Mouse (Mus musculus): ENCODE results near the gene Clip2.

Clip2 gene

DNA sequence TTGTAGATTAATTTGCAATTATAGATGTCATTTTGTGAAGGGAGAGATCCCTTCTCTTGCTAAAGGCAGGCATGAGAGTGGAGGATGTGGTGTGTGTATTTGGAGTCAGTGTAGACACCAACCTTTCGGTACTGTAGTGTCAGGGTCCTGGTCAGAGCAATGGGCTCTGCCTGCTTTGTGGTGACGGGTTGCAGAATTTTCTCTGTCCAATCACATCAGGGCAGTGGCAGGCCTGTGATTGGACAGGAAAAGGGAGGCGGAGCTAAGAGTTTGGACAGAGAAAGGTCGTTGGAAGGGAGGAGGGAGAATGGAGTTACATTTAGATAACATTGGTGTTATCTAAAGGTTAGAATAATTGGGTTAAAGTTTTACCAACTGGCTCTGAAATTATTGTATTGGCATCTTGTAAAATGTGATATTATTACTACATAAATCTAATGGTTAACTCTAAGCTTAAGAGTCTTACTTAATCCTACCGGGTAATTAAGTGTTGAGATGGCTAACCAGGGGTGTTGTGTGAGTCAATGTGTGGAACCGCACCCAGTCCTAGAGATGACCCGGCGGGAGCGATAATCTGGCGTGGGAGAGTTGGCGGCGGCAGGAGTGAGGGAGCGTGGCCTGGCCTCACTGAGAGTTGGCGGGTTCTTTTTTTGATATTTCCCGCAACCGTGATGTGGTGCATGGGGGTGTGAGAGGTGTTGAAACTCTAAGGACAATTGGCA is 8.4 kb upstream of the Clip2 start:
- DNase-seq: no peak

DNA sequence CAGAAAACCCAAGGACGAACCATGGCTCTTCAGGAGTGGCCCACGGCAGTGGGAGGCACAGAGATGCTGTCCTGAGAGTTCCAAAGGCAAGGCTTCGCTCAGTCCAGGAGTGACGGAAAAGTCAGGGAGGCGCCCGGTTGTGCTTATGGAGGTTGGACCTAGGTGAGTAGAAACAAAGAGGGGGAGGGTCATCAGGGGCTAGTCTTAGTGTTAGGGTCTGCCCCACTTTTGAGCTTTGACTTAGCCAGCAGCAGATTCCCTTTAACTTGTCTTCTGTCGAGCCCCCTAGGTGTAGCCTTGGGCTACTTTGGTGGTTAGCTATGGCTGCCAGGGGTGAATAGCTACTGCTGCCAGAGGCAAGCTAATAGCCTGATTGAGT is 7.8 kb upstream of the Clip2 start, which contains the start of gene Syna:
Gene Syna (minus strand): TSS at position 101 of the 379 bp plus-strand sequence.
- DNase-seq: no peak

DNA sequence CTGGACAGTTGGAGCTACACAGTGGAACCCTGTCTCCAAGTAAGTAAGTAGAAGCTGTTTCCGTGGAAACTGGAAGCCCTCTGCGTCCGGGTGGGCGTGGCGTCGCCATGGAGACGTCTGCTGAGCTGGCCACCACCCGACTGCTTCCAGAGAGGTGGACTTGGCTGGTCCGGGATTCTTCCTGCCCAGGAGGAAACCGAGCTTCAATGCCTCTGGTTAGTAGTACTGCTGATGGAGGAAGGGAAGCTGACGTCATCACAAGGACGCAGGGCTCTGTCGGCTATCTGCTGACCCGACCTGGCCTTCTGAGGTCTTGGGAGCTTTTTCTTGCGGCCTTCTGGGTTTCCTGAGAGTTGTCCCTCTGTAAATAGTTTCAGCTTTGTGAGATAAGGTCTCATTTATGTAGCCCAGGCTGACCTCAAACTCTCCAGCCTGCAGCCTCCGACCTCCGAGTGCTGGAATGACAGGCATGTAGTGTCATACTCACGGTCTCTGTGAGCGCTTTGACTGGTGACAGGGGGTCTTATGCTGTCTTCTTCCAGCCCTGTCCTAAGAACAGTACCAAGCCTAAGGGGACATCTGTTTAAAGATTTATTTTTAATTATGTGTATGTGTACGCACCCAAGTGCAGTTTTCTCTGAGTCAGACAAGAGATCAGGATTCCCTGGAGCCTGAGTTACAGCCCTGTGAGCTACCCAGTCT is 3.4 kb upstream of the Clip2 start:
- peak; percentile 74 for DNase-seq

DNA sequence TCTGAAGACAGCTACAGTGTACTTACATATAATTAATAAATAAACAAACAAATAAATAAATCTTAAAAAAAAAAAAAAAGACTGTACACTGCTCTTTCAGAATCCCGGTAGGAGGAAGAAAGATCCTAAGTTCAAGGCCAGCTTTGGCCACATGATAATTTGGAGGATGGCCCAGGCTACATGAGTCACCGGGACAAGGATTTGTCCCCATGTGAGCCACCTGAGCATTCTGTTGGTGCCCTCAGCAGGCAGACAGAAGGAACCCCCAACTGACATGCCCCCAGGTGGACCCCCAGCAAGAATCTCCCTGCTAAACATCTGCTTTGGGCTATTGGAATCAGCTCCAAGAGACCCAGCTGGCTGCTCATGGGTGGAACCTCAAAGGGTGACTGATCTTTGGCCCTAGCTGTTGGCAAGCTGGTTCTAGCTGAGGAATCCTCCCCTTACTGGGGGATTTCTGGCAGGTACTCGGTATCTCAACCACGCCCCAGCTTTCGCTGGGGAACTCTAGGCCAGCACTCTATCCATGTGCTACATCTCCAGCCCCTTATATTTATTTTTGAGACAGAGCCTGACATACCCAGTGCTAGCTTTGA is 1.8 kb upstream of the Clip2 start:
- DNase-seq: no peak

DNA sequence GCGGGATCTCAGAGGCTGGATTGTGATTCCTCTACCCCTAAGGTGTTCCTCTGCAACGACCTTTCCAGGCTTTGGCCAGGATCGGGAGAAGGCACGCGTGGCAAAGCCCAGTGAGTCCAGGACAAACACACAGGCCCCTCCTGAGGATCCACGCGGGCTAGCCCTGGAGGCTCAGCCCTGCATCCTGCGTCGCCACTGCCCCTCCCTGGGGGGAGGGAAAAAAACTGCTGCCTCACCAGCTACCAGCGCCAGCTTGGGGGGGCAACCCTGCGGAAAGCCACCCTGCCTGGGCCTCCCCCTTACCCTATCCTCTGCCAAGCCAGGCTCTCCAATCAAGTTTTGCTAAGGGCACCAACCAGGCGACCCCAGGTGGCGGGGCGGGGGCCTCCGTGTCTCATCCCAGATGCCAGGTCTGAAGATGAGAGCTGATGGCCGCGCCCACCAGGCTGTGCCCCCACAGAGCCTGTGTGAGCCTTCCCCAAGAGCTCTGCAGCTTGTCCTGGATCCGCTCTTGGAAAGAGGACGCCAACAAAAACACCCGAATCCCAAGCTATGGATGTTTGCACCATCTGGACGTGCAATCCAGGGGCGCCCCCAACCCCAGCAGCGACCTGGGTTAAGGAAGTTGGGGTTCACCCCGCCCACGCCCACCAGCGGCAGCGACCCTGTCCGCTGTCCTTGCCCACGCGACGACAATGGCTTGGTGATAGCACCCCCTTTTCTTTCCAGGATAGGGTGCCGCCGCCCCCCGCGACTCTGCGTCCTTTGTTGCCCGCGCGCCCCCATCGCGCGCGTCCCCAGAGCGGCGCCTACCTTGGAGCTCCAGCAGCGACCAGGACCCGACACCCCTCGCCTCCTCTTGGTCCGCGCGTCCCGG is 763 bp downstream of the Clip2 start:
- DNase-seq: no peak

DNA sequence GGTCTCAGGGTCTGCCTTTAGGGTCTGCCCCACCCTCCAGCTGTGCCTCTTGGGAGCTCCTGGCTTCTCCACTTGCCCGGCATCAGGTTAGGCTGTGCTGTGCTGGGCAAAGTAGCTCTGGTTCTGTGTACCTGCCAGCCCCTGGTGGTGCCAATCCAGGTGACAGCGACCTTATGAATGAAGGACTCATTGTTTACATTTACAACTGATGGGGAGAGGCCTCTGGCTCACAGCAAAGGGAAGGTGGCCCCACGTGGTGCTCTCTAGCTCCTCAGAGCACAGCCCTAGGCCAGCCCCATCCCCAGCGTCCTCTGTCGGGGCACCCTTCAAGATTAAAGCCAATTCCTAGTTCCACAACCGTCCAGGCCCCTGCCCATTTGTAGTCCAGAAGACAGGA is 1.4 kb downstream of the Clip2 start:
- no peak for DNase-seq

DNA sequence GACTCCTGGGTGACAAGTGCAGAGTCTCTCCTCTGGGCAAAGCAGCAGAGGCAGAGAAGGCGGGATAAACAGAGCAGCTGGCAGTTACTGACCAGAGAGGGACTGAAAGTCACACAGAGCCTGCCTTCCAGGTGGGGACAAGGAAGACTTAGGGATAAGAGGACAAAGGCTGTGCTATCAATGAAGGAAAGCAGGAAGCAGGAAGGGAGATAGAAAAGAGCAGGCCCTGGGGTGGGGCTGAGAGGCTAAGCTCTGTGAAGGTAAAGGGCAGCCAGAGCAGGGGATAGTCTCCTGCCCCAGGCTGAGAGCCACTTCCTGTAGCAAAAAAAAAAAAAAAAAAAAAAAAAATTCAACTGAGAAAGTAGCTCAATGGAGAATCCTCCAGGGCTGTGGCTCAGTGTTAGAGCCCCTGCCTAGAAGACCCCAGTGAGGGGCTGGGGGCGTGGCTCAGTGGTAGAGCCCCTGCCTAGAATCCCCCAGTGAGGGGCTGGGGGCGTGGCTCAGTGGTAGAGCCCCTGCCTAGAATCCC is 2.5 kb downstream of the Clip2 start:
- no peak for DNase-seq

DNA sequence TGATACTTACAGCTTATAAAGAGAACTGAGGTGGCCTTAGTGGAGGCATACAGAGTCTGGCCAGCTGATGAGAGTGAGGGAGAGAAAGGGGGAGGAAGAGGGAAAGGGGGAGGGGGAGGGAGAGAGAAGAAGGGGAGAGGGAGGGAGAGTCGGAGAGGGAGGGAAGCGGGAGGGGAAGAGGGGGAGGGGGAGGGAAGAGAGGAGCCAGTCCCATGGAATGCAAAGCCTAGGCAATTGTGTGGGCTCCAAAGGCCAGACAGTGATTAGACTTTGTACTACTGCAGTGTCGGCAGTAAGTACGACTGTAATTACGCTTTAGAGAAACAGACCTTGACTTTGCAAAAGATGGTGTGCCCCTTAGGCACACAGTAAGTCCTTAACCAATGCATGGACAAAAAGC is 3.9 kb downstream of the Clip2 start:
- peak; percentile 40 for DNase-seq

DNA sequence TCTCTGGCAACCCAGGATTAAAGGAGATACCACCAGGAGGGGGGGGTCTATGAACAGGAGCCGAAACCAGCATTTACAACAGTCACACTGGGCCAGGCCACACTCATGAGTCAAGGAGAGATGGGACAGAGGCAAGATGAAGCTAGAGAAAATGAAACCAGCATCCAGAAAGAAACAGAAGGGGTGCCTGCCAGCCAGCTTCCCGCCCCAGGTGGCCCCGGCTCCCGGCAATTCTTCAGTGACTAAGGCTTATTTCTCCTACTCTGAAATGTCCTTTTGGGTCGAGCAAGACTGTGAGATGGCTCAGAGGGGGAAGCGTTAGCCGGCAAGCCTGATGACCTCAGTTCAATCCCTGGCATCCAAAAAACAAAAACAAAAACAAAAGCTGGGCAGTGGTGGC is 5.4 kb downstream of the Clip2 start:
- DNase-seq: no peak

DNA sequence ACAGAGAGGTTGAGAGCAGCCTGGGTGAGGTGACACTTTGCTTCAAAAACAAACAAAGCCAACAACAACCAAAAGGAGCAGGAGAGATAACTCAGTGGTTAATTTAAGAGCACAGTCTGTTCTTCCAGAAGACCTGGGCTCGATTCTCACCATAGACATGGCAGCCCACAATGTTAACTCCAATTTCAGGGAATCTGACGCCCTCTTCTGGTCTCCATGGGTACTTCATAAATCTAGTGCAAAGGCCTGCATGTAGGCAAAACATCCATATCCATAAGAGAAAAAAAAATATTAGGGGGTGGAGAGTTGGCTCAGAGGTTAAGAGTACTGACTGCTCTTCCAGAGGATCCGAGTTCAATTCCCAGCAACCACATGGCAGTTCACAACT is 7.0 kb downstream of the Clip2 start:
- DNase-seq: no peak

DNA sequence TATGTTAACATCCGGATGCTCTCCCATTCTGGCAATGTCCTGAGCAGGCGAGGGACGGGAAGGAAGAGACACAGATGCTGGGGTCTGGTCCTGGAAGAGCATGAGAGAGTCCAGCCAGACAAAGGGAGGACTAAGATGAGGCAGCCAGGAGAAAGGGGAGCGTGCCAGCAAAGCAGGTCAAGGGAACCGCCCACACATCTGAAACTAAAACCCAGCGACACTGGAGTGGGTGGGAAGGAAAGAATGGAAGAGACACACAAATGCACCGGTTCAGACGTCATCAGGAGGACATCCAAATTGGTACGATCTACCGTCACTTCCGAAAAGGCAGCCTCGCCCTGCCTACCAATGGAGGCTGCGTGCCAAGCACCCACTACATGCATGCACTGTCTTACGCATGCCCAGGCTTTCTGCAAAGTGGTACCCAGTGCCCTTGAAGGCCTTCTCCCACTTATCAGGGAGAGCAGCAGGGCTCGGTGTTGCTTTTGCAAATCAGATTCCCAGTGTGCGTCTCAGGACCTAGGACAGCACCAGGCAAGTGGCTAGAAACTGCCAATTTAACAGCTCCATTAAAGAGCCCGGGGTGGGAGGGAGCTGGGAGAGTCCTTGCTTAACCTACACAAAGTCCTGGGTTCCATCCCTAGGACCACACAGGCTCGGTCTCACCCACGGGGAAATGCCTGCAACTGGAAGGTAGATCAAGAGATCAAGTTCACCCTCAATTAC is 7.6 kb downstream of the Clip2 start:
- DNase-seq: no peak

DNA sequence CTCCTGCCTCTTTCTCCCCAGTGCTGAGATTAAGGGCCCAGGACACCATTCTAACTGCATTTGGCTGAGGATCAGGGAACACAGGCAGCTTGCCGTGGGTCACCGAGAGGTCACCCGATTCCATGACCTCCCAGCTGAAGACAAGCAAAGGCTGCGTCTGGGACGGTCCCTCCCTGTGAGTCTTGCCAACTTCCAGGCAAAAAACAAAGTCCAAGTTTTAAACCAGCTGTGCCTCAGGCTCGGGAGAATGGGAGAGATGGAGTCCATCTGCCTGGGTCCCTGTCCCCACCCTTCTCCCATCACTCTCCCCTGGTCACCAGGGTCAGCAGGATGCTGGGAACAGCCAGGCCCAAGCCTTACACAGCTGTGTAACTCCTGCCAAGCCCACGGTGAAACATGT is 10.6 kb downstream of the Clip2 start:
- DNase-seq: no peak

DNA sequence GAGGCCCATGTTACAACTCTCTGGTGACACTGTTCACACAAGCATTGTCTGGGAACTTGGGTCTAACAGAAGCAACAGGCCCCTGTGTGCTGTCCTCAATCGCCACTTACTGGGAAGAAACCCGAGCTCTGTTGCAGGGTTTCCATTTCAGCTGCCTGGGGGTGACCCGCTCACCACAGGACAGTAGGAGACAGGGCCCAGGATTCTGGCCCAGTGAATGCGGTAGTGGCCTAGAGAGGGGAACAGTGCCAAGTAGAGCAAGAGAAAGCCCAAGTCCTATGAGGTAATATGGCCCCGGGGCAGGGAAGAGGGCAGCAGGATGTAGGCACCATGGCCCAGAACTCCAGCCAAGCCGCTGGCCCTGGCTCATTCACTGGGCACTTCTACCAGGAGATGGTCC is 11.4 kb downstream of the Clip2 start:
- DNase-seq: no peak

DNA sequence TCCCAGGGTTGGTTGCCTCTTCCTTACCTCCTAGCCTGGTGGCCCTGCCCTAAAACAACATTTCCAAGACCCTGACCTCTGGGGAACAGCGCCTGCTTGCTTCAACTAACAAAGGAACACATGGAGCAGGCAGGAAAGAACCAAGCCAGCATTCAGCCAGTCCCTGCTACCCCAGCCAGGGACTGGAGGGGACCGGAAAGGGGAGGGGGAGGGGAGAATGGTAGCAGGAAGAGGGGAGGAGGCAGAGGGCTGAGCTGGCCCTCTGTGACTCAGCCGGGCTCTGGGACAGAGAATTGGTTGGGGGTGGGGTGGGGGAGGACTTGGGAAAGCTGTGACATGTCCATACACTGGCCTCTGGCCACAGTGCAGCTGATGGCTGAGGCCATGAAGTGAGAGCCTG is 12.3 kb downstream of the Clip2 start:
- peak; percentile 72 for DNase-seq

DNA sequence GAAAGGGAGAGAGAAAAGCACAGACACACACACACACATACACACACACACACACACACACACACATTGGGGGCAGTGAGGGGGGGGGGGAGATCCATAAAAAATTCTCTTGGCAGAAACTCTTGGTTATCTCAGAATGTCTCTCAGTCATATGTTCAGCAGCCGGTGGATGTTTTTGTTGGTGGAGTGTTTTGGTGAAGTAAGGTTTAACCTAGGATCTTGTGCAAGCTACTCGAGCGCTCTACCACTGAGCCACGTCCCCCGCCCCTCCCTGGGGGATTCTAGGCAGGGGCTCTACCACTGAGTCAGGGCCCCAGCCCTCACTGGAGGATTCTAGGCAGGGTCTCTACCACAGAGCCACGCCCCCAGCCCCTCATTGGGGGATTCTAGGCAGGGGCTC is 16.2 kb downstream of the Clip2 start:
- no peak for DNase-seq

DNA sequence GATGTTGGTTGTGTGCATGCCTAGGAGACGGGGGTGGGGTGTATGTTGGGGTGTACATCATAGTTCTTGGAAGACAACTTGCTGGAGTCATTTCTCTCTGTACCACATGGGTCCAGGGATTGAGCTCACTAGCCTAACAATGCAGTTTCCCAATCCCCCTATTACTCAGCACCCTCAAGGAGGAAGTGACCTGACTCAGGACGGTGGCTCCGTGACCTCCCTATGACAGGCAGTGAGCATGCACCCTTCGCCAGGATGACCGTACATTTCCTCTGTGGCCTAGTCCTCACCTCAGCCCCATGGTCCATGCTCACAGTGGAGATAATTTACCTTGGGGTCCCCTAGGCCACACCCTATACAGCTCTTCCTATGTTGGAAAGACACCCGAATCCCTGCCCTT is 19.8 kb downstream of the Clip2 start:
- no peak for DNase-seq

DNA sequence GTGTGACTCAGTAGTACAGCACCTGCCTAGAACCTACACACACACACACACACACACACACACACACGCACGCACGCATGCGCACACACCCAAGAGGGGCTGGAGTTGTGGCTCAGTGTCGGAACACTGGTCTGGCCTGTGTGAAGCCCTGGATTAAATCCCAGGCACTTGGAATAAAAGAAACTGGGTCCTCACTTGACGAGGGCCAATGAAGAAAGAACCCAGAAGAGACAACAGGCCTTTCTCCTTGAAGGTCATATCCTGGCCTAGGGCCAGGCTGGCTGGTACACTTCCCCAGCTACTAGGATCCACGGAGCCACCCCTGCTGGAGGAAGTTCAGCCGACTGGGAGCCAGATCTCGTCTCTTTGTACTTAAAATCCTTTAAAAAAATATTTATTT is 20.6 kb downstream of the Clip2 start:
- DNase-seq: no peak

DNA sequence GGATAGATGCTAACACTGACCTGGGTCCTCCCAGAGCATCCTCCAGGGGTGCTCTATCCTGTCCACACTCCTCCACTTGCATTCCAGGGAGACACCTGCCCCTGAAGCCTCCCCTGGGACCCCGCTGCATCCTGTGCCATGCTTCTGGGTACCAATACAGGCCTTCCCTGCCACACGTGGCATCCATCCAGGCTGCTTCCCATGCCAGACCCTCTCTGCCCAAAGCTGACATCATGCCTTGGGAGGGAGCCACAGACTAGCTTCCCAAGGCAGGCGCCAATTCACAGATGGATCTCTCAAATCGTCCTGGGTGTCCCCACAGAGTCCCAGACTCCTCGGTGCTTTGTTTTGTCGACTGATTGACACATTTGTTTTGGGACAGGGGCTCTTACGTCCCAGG is 21.4 kb downstream of the Clip2 start:
- DNase-seq: no peak

DNA sequence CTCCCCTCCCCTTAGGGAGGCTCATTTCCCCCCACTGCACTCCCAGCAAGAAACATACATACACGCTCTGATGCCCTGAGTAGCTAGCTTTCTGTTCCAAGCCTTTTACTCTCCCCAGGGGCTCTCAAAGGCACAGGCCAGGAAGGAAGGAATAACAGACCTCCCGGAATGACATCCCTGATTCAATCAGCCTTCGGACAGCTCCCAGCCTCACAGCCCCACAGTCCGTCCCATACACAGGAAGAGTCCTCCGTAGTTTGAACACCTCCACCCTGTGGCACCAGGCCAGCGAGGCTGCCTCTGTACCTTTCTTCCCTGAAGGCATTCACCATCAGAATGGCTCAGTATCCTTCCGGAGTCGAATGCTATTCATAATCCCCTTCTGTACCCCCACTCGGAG is 23.7 kb downstream of the Clip2 start:
- DNase-seq: no peak

DNA sequence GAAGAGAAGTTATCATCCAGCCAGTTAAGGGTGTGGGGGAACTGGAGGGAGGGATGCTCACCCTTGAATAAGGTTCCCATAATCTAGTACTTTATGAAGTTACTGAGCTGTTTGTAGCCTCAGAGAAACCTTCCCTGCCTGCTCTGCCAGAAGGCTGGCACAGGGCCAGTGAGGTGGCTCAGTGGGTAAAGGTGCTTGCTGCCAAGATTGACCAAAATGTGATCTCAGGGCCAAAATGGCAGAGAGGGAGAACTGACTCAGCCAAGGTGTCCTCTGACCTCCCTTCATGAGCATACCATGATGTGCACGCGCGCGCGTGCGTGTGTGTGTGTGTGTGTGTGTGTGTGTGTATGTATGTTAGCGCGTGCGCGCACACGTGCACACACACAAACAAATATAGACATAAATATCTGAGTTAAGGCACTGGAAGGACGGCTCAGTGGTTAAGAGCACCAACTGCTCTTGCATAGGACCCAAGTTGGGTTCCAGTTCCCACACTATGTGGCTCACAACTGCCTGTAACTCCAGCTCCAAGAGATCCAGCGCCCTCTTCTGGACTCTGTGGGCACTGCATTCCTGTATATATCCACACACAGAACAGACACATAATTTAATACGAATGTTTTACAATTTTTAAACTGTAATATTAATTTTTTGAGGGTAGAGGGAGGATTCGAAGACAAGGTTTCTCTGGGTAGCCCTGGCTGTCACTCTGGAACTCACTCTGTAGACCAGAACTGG is 26.1 kb downstream of the Clip2 start:
- no peak for DNase-seq

DNA sequence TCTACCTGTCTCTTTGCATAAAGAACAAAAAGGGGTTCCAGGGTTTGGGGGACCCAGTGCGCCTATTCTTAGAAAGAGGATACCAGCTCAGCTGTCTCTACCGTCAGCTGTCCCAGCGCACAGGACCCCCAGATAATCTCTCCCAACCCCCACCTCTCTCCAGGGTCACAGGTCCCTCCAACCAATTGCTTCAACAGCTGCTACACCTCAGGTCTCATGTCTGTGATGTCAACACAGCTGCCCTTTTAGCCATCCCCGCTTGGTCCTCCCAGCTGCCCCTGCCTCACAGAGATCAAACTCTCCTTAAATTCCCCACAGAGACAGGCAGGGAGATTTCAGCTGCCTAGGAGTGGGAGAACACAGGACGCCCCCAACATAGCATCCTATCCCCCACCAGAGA is 28.5 kb downstream of the Clip2 start:
- no peak for DNase-seq

DNA sequence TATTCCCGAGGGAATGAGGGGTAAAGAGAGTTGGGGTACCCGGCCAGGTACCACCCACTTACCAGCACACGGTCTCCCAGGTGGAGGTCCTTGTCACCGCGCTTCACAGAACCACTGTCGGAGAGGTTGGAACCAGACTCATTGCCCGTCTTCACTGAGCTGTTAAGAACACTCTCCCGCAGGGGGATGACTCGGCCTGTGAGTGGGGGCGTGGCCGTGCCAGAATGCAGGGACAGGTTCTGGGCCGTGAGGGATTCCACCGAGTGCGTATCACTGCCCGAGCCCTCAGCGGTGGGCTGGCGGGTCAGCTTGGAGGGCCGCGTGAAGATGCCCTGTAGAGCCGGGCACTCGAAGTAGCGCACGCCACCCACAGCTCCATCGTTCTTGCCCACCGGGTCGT is 29.7 kb downstream of the Clip2 start:
- DNase-seq: no peak

Measured in liver (tissue).